8 mouse cellular contexts compared by ENCODE assay signal in the genomic region with DNA sequence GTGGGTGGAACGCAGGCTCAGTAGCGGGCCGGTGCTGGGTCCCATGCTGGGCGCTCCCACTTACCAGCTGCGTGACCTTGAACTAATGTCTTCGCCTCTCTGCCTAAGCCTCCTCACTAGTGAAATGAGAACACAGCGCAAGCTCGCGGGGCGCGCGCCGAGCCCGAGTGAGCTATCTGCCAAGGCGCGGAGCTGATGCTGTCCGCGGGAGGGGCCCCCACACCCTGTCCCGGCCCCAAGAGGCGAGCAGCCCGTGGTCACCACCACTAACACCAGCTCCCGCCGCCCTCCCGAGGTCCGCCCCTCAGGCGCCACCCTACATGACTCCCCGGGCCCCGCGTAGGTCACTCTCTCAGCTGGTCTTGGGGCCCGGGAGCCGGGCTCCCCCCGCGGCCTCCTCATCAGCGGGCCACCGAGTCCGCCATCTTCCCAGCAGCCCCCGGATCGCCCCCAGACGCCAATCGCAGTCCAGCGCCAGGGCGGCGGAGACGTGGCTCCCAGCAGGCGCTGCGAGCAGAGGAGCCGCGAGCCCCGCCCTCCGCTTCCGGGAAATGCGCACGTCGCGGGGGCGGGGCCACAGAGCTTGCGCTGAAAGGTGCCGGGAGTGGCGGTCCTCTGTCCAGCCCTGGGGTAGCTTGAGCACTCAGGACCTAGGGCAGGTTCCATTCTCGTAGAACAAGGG. TPM values are rescaled to one million over a fixed set of nuclear protein-coding genes. Genes with fewer than 3 reads are reported as not detected.
DNase-seq lines count a peak whose midpoint lies in the region; ATAC-seq lines count a peak whose summit lies in the region.

Fastk (minus strand) TSS at position 542 of the 682 bp plus-strand sequence.

- peaks cover 24% of the 10 kb centered on the region for H3K4me1 ChIP-seq in intestine, embryonic 16.5 days (ENCODE audit: control insufficient read depth, insufficient read depth, low read length)

- H3K36me3 ChIP-seq in intestine, embryonic 16.5 days (ENCODE audit: control insufficient read depth, insufficient read depth, low read length) = peaks cover 9% of the 10 kb centered on the region

- DNase-seq in adrenal gland, postnatal 10 days = peak; percentile 96
- DNase-seq in embryo, embryonic 9.5 days (ENCODE audit: extremely low spot score) = peak; percentile 91
- DNase-seq in gastrocnemius, postnatal 4 days (ENCODE audit: low spot score in 2 of 2) = peak; percentile 91 to 96
- peak; percentile 95 for DNase-seq in left cerebral cortex, postnatal 25 days (ENCODE audit: low spot score in 2 of 2)
- peak; percentile 92 for DNase-seq in mesoderm, embryonic 11.5 days (ENCODE audit: low read depth, low spot score)
- peak; percentile 96 for DNase-seq in right cerebral cortex, postnatal 25 days
- peak; percentile 87 to 92 for DNase-seq in urinary bladder, postnatal 36 days (ENCODE audit: low spot score in 2 of 2)

- peak; percentile 84 for ATAC-seq in intestine, embryonic 16.5 days

- no peaks in the 10 kb centered on the region for H3K27me3 ChIP-seq in intestine, embryonic 16.5 days (replicated peaks; ENCODE audit: control insufficient read depth, insufficient read depth, low read length)

- H3K4me3 ChIP-seq in intestine, embryonic 16.5 days (ENCODE audit: low read length) = peak within 1 kb of the TSS; percentile 85

- under 1% methylated on average over 60 of the region's 60 CpGs for WGBS in intestine, embryonic 16.5 days

- H3K4me2 ChIP-seq in intestine, embryonic 16.5 days (ENCODE audit: low read depth, low read length) = peak within 1 kb of the TSS; percentile 88

- no peaks in the 10 kb centered on the region for H3K9me3 ChIP-seq in intestine, embryonic 16.5 days (ENCODE audit: control insufficient read depth, low read length)

- peak within 1 kb of the TSS; percentile 97 for H3K9ac ChIP-seq in intestine, embryonic 16.5 days (ENCODE audit: low read depth, low read length)

- intact Hi-C loops in left cerebral cortex, postnatal 25 days (cut with DNase I) = loop anchor here (1.0 kb wide), 1 partner anchor 22 kb away; the partner anchor contains the start of genes Cdk5 and Slc4a2

- peak within 1 kb of the TSS; percentile 90 for H3K27ac ChIP-seq in intestine, embryonic 16.5 days (ENCODE audit: low read length)

RNA-seq across cellular contexts. Expression of gene Fastk, which starts in this region (rescaled TPM):
- total RNA-seq in adrenal gland, postnatal 10 days (2021) = 100 to 1,000 TPM; 129 to 172 TPM
- total RNA-seq in gastrocnemius, postnatal 4 days (2021) = 100 to 1,000 TPM; 129 to 132 TPM
- polyA plus RNA-seq in intestine, embryonic 16.5 days (2015; fragmentation: Nextera tagmentation; extraction: Ambion mirVana) = 113 and 117 TPM in 2 replicates
- total RNA-seq in left cerebral cortex, postnatal 25 days (2021) = 100 to 1,000 TPM; 130 to 137 TPM

Comparison
In these comparisons a context has a peak if more than half of its experiments do, and no peak if none do; other contexts are left out.
1. Peak in every context shown above with its lines: DNase-seq, ATAC-seq, H3K4me3 ChIP-seq and H3K27ac ChIP-seq.